8 mouse cellular contexts compared by ENCODE assay signal in the genomic region with DNA sequence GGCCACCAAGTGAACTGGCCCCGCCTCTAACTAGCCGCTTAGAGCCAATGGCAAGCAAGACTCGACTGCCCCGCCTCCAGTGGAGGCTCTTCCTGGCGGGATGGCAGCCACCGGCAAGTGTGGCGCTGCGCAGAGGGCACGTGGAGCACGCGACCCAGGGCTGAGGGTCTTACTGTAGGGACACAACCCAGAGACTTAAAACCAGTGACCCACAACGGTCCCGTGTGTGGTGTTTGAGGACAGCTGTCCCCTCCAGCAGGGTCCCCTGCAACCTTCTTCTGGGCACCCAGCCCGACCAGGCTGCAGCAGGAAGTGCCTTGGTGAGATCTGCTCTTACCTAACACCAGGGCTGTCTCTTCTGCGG. TPM values are rescaled to one million over a fixed set of nuclear protein-coding genes. Genes with fewer than 3 reads are reported as not detected.
DNase-seq lines count a peak whose midpoint lies in the region; ATAC-seq and TF ChIP-seq lines count a peak whose summit lies in the region.

No protein-coding gene starts in this region.

- peak; percentile 92 for ATAC-seq in forebrain, embryonic 11.5 days (replicated peaks; ENCODE audit: low FRiP score)
- ATAC-seq in lung, embryonic 15.5 days (ENCODE audit: borderline replicate concordance, extremely low read depth, low FRiP score, low TSS enrichment), result peak; percentile 85

- H3K4me3 ChIP-seq in ES-Bruce4 (ENCODE audit: low read depth, low read length), result peak overlapping the region; percentile 9; the same call in 1 of the 2 replicates
- peak overlapping the region; percentile 21 for H3K4me3 ChIP-seq in forebrain, embryonic 11.5 days (ENCODE audit: low read depth, low read length)
- H3K4me3 ChIP-seq in lung, embryonic 15.5 days, result peak overlapping the region; percentile 42
- H3K4me3 ChIP-seq in olfactory bulb, adult 2 months (ENCODE audit: insufficient read depth, low read depth, low read length), result peak overlapping the region; percentile 39

- H3K27me3 ChIP-seq in ES-Bruce4 (ENCODE audit: control insufficient read depth, insufficient read depth, low read length, poor library complexity, severe bottlenecking), result no peaks in the 10 kb centered on the region
- peaks cover 13% of the 10 kb centered on the region for H3K27me3 ChIP-seq in forebrain, embryonic 11.5 days (ENCODE audit: control insufficient read depth, insufficient read depth, low read length)
- H3K27me3 ChIP-seq in lung, embryonic 15.5 days, result peaks cover 13% of the 10 kb centered on the region

- no peaks in the 10 kb centered on the region for H3K4me1 ChIP-seq in ES-Bruce4 (ENCODE audit: control insufficient read depth, insufficient read depth, low read length)
- no peaks in the 10 kb centered on the region; the same call in 1 of the 2 replicates for H3K4me1 ChIP-seq in forebrain, embryonic 11.5 days (replicated peaks; ENCODE audit: control insufficient read depth, insufficient read depth, low read length)
- peaks cover 14% of the 10 kb centered on the region for H3K4me1 ChIP-seq in lung, embryonic 15.5 days
- peaks cover 10% of the 10 kb centered on the region for H3K4me1 ChIP-seq in olfactory bulb, adult 2 months (ENCODE audit: control insufficient read depth, insufficient read depth, low read length)

- no peak for TF ChIP-seq CTCF in ES-Bruce4 (IDR thresholded peaks at IDR 0.05; ENCODE audit: low read depth, low read length)
- no peak for TF ChIP-seq CTCF in olfactory bulb, adult 2 months (IDR thresholded peaks at IDR 0.05; ENCODE audit: insufficient read depth, low read depth, low read length)

- DNase-seq in c-Kit-positive CD71-negative TER-119-negative erythroid progenitor cells, embryonic 14.5 days (ENCODE audit: low read depth), result peak; percentile 58
- peak; percentile 85 for DNase-seq in forebrain, embryonic 11.5 days (ENCODE audit: low spot score)
- peak; percentile 71 to 81 for DNase-seq in heart, postnatal 14 days
- DNase-seq in large intestine, adult 2 months (ENCODE audit: low read depth, low spot score), result peak; percentile 50
- DNase-seq in thymus, postnatal 14 days, result peak; percentile 91

- H3K9ac ChIP-seq in ES-Bruce4 (ENCODE audit: low read depth, poor library complexity, severe bottlenecking), result no peak overlapping the region
- peak overlapping the region; percentile 20; the same call in 1 of the 2 replicates for H3K9ac ChIP-seq in forebrain, embryonic 11.5 days (ENCODE audit: low read length)
- H3K9ac ChIP-seq in lung, embryonic 15.5 days, result peak overlapping the region; percentile 24; the same call in 1 of the 2 replicates

- H3K36me3 ChIP-seq in ES-Bruce4 (ENCODE audit: control insufficient read depth, insufficient read depth, low read length, poor library complexity, severe bottlenecking), result no peaks in the 10 kb centered on the region
- H3K36me3 ChIP-seq in forebrain, embryonic 11.5 days (ENCODE audit: control insufficient read depth, insufficient read depth, low read length), result no peaks in the 10 kb centered on the region
- H3K36me3 ChIP-seq in lung, embryonic 15.5 days, result no peaks in the 10 kb centered on the region

- intact Hi-C loops in heart, postnatal 14 days (cut with DNase I), result no loop called here

- 6% methylated on average over 15 of the region's 15 CpGs for WGBS in forebrain, embryonic 11.5 days
- WGBS in large intestine, adult 2 months, result under 1% methylated on average over 15 of the region's 15 CpGs
- WGBS in lung, embryonic 15.5 days, result 3% methylated on average over 15 of the region's 15 CpGs
- WGBS in olfactory bulb, adult 2 months, result 2% methylated on average over 15 of the region's 15 CpGs

- no peak for TF ChIP-seq EP300 in ES-Bruce4 (IDR thresholded peaks at IDR 0.05; ENCODE audit: insufficient read depth, low read depth, low read length)

- no peak for TF ChIP-seq POLR2A in ES-Bruce4 (IDR thresholded peaks at IDR 0.05; ENCODE audit: insufficient read depth, low read length)
- TF ChIP-seq POLR2A in olfactory bulb, adult 2 months (IDR thresholded peaks at IDR 0.05; ENCODE audit: insufficient read depth, low read depth, low read length), result no peak

- peak overlapping the region; percentile 62 for H3K4me2 ChIP-seq in forebrain, embryonic 11.5 days (ENCODE audit: low read depth, low read length, severe bottlenecking)
- peak overlapping the region; percentile 91 for H3K4me2 ChIP-seq in lung, embryonic 15.5 days

- no peaks in the 10 kb centered on the region for H3K9me3 ChIP-seq in ES-Bruce4 (replicated peaks; ENCODE audit: control insufficient read depth, insufficient read depth, low read length, poor library complexity, severe bottlenecking)
- H3K9me3 ChIP-seq in forebrain, embryonic 11.5 days (ENCODE audit: control insufficient read depth, low read length), result no peaks in the 10 kb centered on the region
- H3K9me3 ChIP-seq in lung, embryonic 15.5 days, result no peaks in the 10 kb centered on the region

- H3K27ac ChIP-seq in ES-Bruce4 (ENCODE audit: insufficient read depth, low read length), result no peak overlapping the region
- no peak overlapping the region for H3K27ac ChIP-seq in forebrain, embryonic 11.5 days (ENCODE audit: low read depth, low read length)
- H3K27ac ChIP-seq in lung, embryonic 15.5 days, result no peak overlapping the region
- no peak overlapping the region for H3K27ac ChIP-seq in olfactory bulb, adult 2 months (ENCODE audit: insufficient read depth, low read depth, low read length)

RNA-seq across cellular contexts. Expression of a gene that starts 0.2 kb away (rescaled TPM):
- polyA plus RNA-seq in ES-Bruce4 (2011; ENCODE audit: insufficient read depth, insufficient read length, low read depth, missing spikeins), result 8.2 and 13.0 TPM in 2 replicates
- 12.9 and 13.3 TPM in 2 replicates for polyA plus RNA-seq in forebrain, embryonic 11.5 days (2014; fragmentation: Nextera tagmentation; extraction: Ambion mirVana)
- total RNA-seq in heart, postnatal 14 days (2021), result 10 to 100 TPM; 18.5 to 21.9 TPM
- 30.8 and 31.3 TPM in 2 replicates for polyA plus RNA-seq in large intestine, adult 2 months (2012; rRNA removed)
- polyA plus RNA-seq in lung, embryonic 15.5 days (2015; fragmentation: Nextera tagmentation; extraction: Ambion mirVana), result 39.5 and 43.3 TPM in 2 replicates
- polyA plus RNA-seq in olfactory bulb, adult 2 months (2012; ENCODE audit: insufficient read depth, insufficient read length, low replicate concordance, missing spikeins), result not detected in 2 replicates

RNA-seq across cellular contexts. Expression of a gene that starts 9.8 kb away (rescaled TPM):
- not detected in 2 replicates for polyA plus RNA-seq in ES-Bruce4 (2011; ENCODE audit: insufficient read depth, insufficient read length, low read depth, missing spikeins)
- not detected in 2 replicates for polyA plus RNA-seq in forebrain, embryonic 11.5 days (2014; fragmentation: Nextera tagmentation; extraction: Ambion mirVana)
- total RNA-seq in heart, postnatal 14 days (2021), result not detected
- not detected in 2 replicates for polyA plus RNA-seq in large intestine, adult 2 months (2012; rRNA removed)
- polyA plus RNA-seq in lung, embryonic 15.5 days (2015; fragmentation: Nextera tagmentation; extraction: Ambion mirVana), result not detected in 2 replicates
- polyA plus RNA-seq in olfactory bulb, adult 2 months (2012; ENCODE audit: insufficient read depth, insufficient read length, low replicate concordance, missing spikeins), result not detected in 2 replicates

RNA-seq across cellular contexts. Expression of a gene that starts 27.3 kb away (rescaled TPM):
- 0.18 and 0.48 TPM in 2 replicates for polyA plus RNA-seq in ES-Bruce4 (2011; ENCODE audit: insufficient read depth, insufficient read length, low read depth, missing spikeins)
- 2.1 and 2.6 TPM in 2 replicates for polyA plus RNA-seq in forebrain, embryonic 11.5 days (2014; fragmentation: Nextera tagmentation; extraction: Ambion mirVana)
- total RNA-seq in heart, postnatal 14 days (2021), result 1 to 10 TPM; 1.5 to 1.8 TPM
- polyA plus RNA-seq in large intestine, adult 2 months (2012; rRNA removed), result 1.8 and 2.4 TPM in 2 replicates
- 0.93 and 1.1 TPM in 2 replicates for polyA plus RNA-seq in lung, embryonic 15.5 days (2015; fragmentation: Nextera tagmentation; extraction: Ambion mirVana)
- not detected in 2 replicates for polyA plus RNA-seq in olfactory bulb, adult 2 months (2012; ENCODE audit: insufficient read depth, insufficient read length, low replicate concordance, missing spikeins)
